Mouse (Mus musculus): ENCODE measurements around the gene Mogs.

Mogs gene

DNA sequence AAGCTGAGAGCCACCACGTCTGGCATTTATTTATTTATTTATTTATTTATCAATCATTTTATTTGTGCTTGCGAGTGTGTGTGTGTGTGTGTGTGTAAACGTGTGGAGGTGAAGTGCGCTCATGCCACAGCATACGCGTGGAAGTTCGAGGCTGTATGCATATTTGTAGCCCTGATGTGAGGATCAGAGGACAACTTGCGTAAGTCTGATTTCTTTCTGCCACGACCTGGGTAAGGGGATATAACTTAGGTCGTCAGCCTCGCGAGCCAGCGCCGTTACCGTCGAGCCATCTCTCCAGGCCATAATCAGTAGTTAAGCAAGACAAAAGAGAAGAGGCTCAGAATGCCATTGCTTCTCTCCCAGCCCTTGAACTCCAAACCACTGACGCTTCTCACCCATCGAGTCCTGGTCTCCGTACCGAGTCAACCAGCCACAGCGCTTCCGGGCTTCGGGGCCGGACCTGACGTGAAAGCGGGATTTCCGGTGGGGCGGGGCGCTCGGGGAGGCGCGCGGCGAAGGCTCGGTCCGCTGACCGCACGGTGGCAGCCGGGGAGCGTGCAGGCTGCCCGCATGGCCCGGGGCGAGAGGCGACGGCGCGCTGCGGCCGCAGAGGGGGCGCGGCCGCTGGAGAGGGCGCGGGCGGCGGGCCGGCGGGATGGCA is at the start of gene Mogs:
TSS of gene Mogs (plus strand) at position 486 of the 661 bp plus-strand sequence.
- DNase-seq (ENCODE audit: low spot score), result peak; percentile 83

DNA sequence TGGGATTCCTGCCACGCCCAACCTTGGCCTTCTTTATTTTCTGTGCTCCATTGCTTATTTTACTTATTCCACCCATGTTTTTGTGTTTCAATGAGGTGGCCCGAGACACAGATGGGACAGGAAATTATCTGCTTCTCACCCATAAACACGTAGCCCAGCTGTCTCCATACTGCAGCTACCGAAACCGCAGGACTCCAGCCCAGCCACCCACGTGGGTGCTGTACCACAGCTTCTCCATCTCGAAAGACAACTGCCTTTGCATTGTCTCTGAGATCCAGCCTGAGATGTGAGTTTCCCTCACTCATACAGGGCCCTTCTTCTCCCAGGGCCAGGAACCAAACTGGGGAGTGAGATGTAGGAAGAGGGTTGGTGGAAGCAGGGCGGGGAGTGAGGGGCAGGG is 49.3 kb upstream of the Mogs start:
- no peak for DNase-seq (ENCODE audit: low spot score)

DNA sequence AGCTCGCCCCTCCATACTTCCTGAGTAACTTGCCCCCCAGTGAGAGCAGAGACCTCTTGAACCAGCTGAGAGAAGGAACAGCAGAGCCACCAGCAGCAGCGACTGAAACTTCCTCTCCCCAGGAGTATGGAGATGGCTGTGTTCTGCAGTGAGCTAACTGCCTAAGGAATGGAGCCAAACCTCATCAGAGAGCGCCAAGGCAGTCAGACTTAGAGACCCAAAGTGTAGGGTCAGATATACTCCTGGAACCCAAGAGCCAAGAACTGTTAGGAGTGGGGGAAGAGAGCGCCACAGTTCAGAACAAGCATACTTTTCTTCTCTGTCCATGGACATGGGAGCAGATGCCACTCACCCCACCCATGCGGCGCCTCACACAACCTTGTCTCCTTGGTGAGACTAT is 48.9 kb upstream of the Mogs start:
- no peak for DNase-seq (ENCODE audit: low spot score)

DNA sequence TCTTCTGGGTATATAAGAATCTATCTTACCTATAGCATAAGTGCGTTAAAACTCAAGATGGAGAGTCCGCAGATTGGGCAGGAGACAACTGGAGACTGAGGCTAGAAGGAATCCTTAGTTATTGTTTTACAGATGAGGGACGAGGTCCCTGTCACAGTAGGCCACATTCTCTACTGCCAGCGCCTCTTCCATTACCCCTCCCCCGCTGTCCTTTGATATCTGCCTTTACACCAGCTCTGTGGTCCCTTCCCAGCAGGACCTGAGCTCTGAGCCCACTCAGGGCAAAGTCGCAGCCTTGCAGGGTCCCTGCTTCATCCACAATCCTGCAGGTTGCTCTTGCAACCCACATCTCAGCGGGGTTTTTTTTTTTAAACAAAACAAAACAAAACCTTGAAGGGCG is 47.1 kb upstream of the Mogs start:
- no peak for DNase-seq (ENCODE audit: low spot score)

GRCm38 (mm10) chr6:83068706-83069487 is 46.4 kb upstream of the Mogs start:
- DNase-seq (ENCODE audit: low spot score), result no peak

- no peak for DNase-seq (ENCODE audit: low spot score)
These were observed 45.6 kb upstream of the Mogs start for GRCm38 (mm10) chr6:83069488-83070246.

GRCm38 (mm10) chr6:83070247-83070310 is 45.2 kb upstream of the Mogs start, which contains the start of gene Tlx2:
Tlx2 (minus strand) TSS chr6:83070293.
- no peak for DNase-seq (ENCODE audit: low spot score)

- DNase-seq (ENCODE audit: low spot score), result no peak
These were observed 44.7 kb upstream of the Mogs start for GRCm38 (mm10) chr6:83070311-83071219.

GRCm38 (mm10) chr6:83071220-83071619 is 44.1 kb upstream of the Mogs start:
- no peak for DNase-seq (ENCODE audit: low spot score)

DNA sequence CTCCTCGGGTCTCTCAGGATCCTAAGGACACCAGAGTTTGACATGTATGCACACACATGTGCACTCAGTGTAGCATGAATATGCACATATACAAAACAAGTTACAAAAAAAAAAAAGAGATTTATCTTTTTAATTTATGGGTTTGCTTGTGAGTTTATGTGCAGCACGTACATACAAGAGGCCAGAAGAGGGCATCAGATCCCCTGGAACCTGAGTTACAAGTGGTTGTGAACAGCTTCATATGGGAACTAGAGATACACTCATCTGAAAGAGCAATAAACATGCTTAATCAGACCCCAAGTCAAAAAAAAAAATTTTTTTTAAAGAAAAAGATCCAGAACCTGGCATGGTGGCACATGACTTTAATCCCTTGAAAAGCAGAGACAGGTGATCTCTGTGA is 40.3 kb upstream of the Mogs start:
- DNase-seq (ENCODE audit: low spot score), result no peak

DNA sequence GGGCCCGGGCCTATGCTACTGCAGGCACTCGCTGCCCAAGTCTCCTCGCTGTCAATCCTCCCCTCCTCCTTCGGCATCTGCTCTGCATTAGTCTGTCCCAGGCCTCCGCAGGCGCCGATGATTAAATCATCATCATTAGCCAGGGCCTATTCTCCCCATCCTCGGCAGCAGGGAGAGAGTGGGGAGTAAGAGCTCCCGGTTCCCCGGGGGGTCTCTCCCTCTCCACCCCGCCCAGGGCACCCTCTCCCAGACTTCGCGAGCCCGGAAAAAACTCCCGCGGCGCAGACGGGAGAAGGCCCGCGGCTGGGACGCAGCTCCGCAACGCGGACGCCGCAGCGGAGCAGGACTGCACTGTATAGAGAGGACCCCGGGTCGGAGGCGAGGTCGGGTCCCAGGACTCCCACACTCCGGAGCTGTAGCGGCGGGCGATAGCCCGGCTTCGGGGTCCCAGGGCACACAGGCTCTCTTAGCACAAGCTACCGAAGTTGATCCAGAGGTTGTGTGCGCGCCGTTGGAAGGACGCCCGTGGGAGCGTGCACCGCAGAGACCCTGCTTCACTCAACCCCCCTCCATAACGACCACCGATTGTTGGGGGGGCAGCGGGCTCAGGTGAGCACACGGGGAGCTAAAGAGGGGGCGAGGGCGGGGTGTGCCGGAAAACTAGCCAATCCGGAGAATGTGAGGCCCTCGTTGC is 37.5 kb upstream of the Mogs start, which contains the start of gene Pcgf1:
TSS of gene Pcgf1 (plus strand) at position 240 of the 694 bp plus-strand sequence.
- DNase-seq (ENCODE audit: low spot score), result no peak

DNA sequence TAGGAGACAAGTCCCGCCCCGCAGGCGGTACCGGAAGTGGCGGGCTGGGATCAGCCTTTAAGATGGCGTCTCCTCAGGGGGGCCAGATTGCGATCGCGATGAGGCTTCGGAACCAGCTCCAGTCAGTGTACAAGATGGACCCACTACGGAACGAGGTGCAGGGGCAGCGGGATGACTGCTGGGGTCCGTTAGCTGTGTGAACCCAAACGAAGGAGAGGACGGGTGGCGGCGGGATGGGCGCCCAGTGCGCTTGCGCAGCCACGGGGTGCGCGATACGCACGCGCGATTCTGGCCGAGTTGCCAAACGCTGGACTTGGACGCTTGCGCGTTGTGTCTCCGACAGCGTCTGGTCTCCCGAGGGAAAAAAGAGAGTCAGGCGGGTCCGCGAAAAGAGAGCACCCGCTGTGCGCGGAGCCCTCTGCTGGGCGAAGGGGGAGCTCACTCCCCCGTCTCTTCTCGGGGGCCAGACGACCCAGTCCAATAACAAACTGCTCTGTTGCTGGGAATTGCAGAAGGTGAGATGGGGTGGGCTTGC is 36.9 kb upstream of the Mogs start:
- DNase-seq (ENCODE audit: low spot score), result peak; percentile 96

- DNase-seq (ENCODE audit: low spot score), result no peak
These were observed 35.1 kb upstream of the Mogs start for GRCm38 (mm10) chr6:83080210-83080609.

GRCm38 (mm10) chr6:83083497-83083896 is 31.8 kb upstream of the Mogs start:
- no peak for DNase-seq (ENCODE audit: low spot score)

DNA sequence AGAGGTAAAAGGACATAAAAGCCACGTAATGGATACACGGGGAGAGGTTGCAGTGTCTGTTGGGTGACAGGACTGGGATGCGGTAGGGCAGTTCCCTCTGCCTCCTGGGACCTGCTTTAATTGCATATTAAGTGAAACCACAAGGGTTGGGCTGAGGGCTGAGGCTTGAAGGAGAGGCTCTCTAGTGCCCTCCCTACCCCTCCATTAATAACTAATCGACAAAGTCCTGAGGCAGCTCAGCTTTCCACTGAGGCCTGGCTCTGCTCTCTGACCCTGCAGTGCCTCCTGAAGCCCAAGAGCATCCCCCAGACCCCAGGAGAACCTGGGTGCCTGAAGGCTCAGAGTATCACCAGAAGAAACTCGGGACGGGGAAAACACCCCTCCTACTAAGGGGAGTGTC is 30.8 kb upstream of the Mogs start:
- no peak for DNase-seq (ENCODE audit: low spot score)

- no peak for DNase-seq (ENCODE audit: low spot score)
These were observed 28.9 kb upstream of the Mogs start, which contains the start of gene Lbx2 for GRCm38 (mm10) chr6:83086121-83087035. Lbx2 (plus strand) TSS chr6:83086367.

GRCm38 (mm10) chr6:83087205-83087925 is 27.9 kb upstream of the Mogs start:
- DNase-seq (ENCODE audit: low spot score), result no peak

DNA sequence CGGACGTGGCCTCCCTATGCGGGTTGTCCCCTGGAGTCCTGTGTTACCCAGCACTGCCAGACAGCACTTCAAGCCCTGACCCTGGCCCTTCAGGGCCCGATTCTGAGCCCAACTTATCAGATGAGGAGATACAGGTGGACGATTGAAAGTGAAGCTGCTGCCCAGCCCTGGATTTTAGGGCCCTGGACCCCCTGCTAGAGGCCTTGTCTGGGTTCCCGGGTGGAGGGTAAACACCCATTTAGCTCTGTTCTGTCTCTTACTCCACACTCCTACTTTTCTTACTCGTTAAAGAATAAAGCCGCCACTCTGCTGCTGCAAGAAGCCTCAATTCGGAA is 27.4 kb upstream of the Mogs start:
- DNase-seq (ENCODE audit: low spot score), result no peak

- no peak for DNase-seq (ENCODE audit: low spot score)
These were observed 22.7 kb upstream of the Mogs start for GRCm38 (mm10) chr6:83092416-83093127.
